8 mouse cellular contexts compared by ENCODE assay signal in the genomic region with DNA sequence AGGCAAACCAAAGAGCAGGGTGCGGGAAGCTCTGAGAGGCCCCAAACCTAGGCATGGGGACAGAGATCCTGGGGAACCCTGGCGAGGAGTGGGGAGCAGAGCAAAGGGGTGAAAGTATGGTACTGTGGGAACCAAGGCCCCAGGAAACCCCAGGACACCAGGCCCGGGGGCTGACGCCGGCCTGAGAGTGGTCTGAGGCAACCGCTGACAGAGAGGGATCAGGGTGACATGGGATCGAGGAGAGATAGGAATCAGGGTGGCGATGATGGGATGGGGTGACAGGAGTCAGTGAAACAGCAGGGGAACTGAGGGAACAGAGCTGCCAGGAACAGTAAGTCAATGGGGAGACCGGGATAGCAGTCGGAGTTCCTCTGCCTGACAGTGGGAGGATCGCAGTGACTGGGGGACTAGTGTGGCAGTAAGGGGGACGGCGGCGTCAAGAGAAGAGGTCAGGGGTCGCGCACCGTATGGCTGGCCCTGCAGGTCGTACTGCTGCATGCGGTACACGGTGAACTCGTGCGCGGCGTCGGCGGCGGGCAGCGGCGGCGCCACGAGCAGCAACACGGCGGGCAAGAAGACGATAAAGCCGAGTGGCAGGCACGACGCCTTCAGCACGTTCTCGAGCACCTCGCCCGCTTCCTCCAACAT. TPM values are rescaled to one million over a fixed set of nuclear protein-coding genes. Genes with fewer than 3 reads are reported as not detected.
DNase-seq lines count a peak whose midpoint lies in the region; ATAC-seq and TF ChIP-seq lines count a peak whose summit lies in the region.

No protein-coding gene starts in this region.

- ATAC-seq in heart, embryonic 11.5 days (replicated peaks; ENCODE audit: insufficient number of reproducible peaks, low FRiP score, low TSS enrichment) = peak; percentile 3; the same call in 1 of the 2 replicates
- ATAC-seq in intestine, embryonic 16.5 days = peak; percentile 30
- ATAC-seq in neural tube, embryonic 15.5 days (ENCODE audit: low FRiP score) = peak; percentile 22

- TF ChIP-seq POLR2A in thymus, adult 2 months (IDR thresholded peaks at IDR 0.05; ENCODE audit: control insufficient read depth, extremely low read depth, insufficient read depth, low read length, poor library complexity) = no peak

- H3K36me3 ChIP-seq in heart, embryonic 11.5 days (ENCODE audit: control insufficient read depth, insufficient read depth, low read length) = peaks cover 22% of the 10 kb centered on the region
- peaks cover 4% of the 10 kb centered on the region for H3K36me3 ChIP-seq in thymus, adult 2 months (ENCODE audit: control insufficient read depth, insufficient read depth, low read length)
- peaks cover 19% of the 10 kb centered on the region for H3K36me3 ChIP-seq in intestine, embryonic 16.5 days (ENCODE audit: control insufficient read depth, insufficient read depth, low read length)
- peaks cover 26% of the 10 kb centered on the region for H3K36me3 ChIP-seq in neural tube, embryonic 15.5 days

- H3K4me2 ChIP-seq in heart, embryonic 11.5 days = peak overlapping the region; percentile 98
- peak overlapping the region; percentile 91 for H3K4me2 ChIP-seq in intestine, embryonic 16.5 days (ENCODE audit: low read depth, low read length)
- H3K4me2 ChIP-seq in neural tube, embryonic 15.5 days = peak overlapping the region; percentile 97

- peak overlapping the region; percentile 58 for H3K27ac ChIP-seq in heart, embryonic 11.5 days (ENCODE audit: low read depth, low read length)
- no peak overlapping the region for H3K27ac ChIP-seq in thymus, adult 2 months (ENCODE audit: control insufficient read depth, insufficient read depth, low read length)
- peak overlapping the region; percentile 57 for H3K27ac ChIP-seq in intestine, embryonic 16.5 days (ENCODE audit: low read length)
- H3K27ac ChIP-seq in neural tube, embryonic 15.5 days (replicated peaks) = peak overlapping the region; percentile 87

- no peak for TF ChIP-seq CTCF in thymus, adult 2 months (IDR thresholded peaks at IDR 0.05; ENCODE audit: borderline replicate concordance, control insufficient read depth, extremely low read depth, insufficient read depth, low read length, poor library complexity)

- H3K4me3 ChIP-seq in heart, embryonic 11.5 days (ENCODE audit: low read depth, low read length) = peak overlapping the region; percentile 90
- peak overlapping the region; percentile 91 for H3K4me3 ChIP-seq in thymus, adult 2 months (ENCODE audit: control insufficient read depth, insufficient read depth, low read length)
- peak overlapping the region; percentile 85 for H3K4me3 ChIP-seq in intestine, embryonic 16.5 days (ENCODE audit: low read length)
- peak overlapping the region; percentile 74 for H3K4me3 ChIP-seq in neural tube, embryonic 15.5 days (replicated peaks)

- H3K9ac ChIP-seq in heart, embryonic 11.5 days (ENCODE audit: low read depth, low read length) = peak overlapping the region; percentile 91
- H3K9ac ChIP-seq in intestine, embryonic 16.5 days (ENCODE audit: low read depth, low read length) = peak overlapping the region; percentile 92
- peak overlapping the region; percentile 84 for H3K9ac ChIP-seq in neural tube, embryonic 15.5 days (replicated peaks)

- intact Hi-C loops in heart, postnatal 25 days (cut with DNase I) = no loop called here

- H3K9me3 ChIP-seq in heart, embryonic 11.5 days (replicated peaks; ENCODE audit: control insufficient read depth, low read length) = no peaks in the 10 kb centered on the region
- no peaks in the 10 kb centered on the region for H3K9me3 ChIP-seq in intestine, embryonic 16.5 days (ENCODE audit: control insufficient read depth, low read length)
- H3K9me3 ChIP-seq in neural tube, embryonic 15.5 days (replicated peaks) = no peaks in the 10 kb centered on the region

- WGBS in heart, embryonic 11.5 days (ENCODE audit: insufficient replicate concordance) = 2% methylated on average over 38 of the region's 41 CpGs
- WGBS in thymus, adult 2 months = 2% methylated on average over 41 of the region's 41 CpGs
- WGBS in intestine, embryonic 16.5 days = 2% methylated on average over 41 of the region's 41 CpGs
- WGBS in neural tube, embryonic 15.5 days = 2% methylated on average over 41 of the region's 41 CpGs

- no peaks in the 10 kb centered on the region for H3K27me3 ChIP-seq in heart, embryonic 11.5 days (ENCODE audit: control insufficient read depth, insufficient read depth, low read length)
- H3K27me3 ChIP-seq in thymus, adult 2 months (ENCODE audit: control insufficient read depth, insufficient read depth, low read length) = no peaks in the 10 kb centered on the region
- H3K27me3 ChIP-seq in intestine, embryonic 16.5 days (replicated peaks; ENCODE audit: control insufficient read depth, insufficient read depth, low read length) = no peaks in the 10 kb centered on the region
- no peaks in the 10 kb centered on the region for H3K27me3 ChIP-seq in neural tube, embryonic 15.5 days (replicated peaks)

- peaks cover 16% of the 10 kb centered on the region for H3K4me1 ChIP-seq in heart, embryonic 11.5 days (ENCODE audit: control insufficient read depth, insufficient read depth, low read length)
- H3K4me1 ChIP-seq in thymus, adult 2 months (replicated peaks; ENCODE audit: control insufficient read depth, insufficient read depth, low read length) = peaks cover 31% of the 10 kb centered on the region
- H3K4me1 ChIP-seq in intestine, embryonic 16.5 days (ENCODE audit: control insufficient read depth, insufficient read depth, low read length) = peaks cover 24% of the 10 kb centered on the region
- H3K4me1 ChIP-seq in neural tube, embryonic 15.5 days = peaks cover 30% of the 10 kb centered on the region

- DNase-seq in heart, postnatal 25 days (ENCODE audit: low spot score) = no peak
- no peak for DNase-seq in thymus, adult 2 months
- DNase-seq in thymus, adult 18-20 months = no peak
- no peak for DNase-seq in thymus, postnatal 10 days (ENCODE audit: low spot score in 2 of 2)
- DNase-seq in adrenal gland, postnatal 10 days = no peak

RNA-seq across cellular contexts. Expression of a gene that starts 0.5 kb away (rescaled TPM):
- polyA plus RNA-seq in heart, embryonic 11.5 days (2014; fragmentation: Nextera tagmentation; extraction: Ambion mirVana) = 40.9 and 49.0 TPM in 2 replicates
- total RNA-seq in heart, postnatal 25 days (2021) = 10 to 100 TPM; 65.3 to 65.6 TPM
- 332 and 337 TPM in 2 replicates for polyA plus RNA-seq in thymus, adult 2 months (2012; rRNA removed)
- 126 and 137 TPM in 2 replicates for polyA plus RNA-seq in intestine, embryonic 16.5 days (2015; fragmentation: Nextera tagmentation; extraction: Ambion mirVana)
- 68.5 and 70.3 TPM in 2 replicates for polyA plus RNA-seq in neural tube, embryonic 15.5 days (2015; fragmentation: Nextera tagmentation; extraction: Ambion mirVana)
- total RNA-seq in adrenal gland, postnatal 10 days (2021) = 10 to 100 TPM; 90.9 to 93.8 TPM

RNA-seq across cellular contexts. Expression of a gene that starts 4.2 kb away (rescaled TPM):
- 0.56 and 0.79 TPM in 2 replicates for polyA plus RNA-seq in heart, embryonic 11.5 days (2014; fragmentation: Nextera tagmentation; extraction: Ambion mirVana)
- total RNA-seq in heart, postnatal 25 days (2021) = 1 to 10 TPM; 1.0 to 1.1 TPM
- polyA plus RNA-seq in thymus, adult 2 months (2012; rRNA removed) = 84.3 and 87.2 TPM in 2 replicates
- polyA plus RNA-seq in intestine, embryonic 16.5 days (2015; fragmentation: Nextera tagmentation; extraction: Ambion mirVana) = 0.86 and 0.99 TPM in 2 replicates
- 0.69 and 2.1 TPM in 2 replicates for polyA plus RNA-seq in neural tube, embryonic 15.5 days (2015; fragmentation: Nextera tagmentation; extraction: Ambion mirVana)
- 1 to 10 TPM; 2.9 TPM for total RNA-seq in adrenal gland, postnatal 10 days (2021)

RNA-seq across cellular contexts. Expression of a gene that starts 13.2 kb away (rescaled TPM):
- 0.19 and 0.31 TPM in 2 replicates for polyA plus RNA-seq in heart, embryonic 11.5 days (2014; fragmentation: Nextera tagmentation; extraction: Ambion mirVana)
- under 1 TPM; 0.17 to 0.47 TPM for total RNA-seq in heart, postnatal 25 days (2021)
- polyA plus RNA-seq in thymus, adult 2 months (2012; rRNA removed) = 4.3 and 5.1 TPM in 2 replicates
- polyA plus RNA-seq in intestine, embryonic 16.5 days (2015; fragmentation: Nextera tagmentation; extraction: Ambion mirVana) = 1.4 and 1.5 TPM in 2 replicates
- 54.8 and 62.5 TPM in 2 replicates for polyA plus RNA-seq in neural tube, embryonic 15.5 days (2015; fragmentation: Nextera tagmentation; extraction: Ambion mirVana)
- total RNA-seq in adrenal gland, postnatal 10 days (2021) = 1 to 10 TPM in 1 of 2 experiments, under 1 TPM in 1; 0.84 to 2.2 TPM

RNA-seq across cellular contexts. Expression of a gene that starts 28.3 kb away (rescaled TPM):
- 2.5 and 3.4 TPM in 2 replicates for polyA plus RNA-seq in heart, embryonic 11.5 days (2014; fragmentation: Nextera tagmentation; extraction: Ambion mirVana)
- total RNA-seq in heart, postnatal 25 days (2021) = 1 to 10 TPM in 1 of 2 experiments, under 1 TPM in 1; 0.81 to 1.0 TPM
- 9.5 and 10.6 TPM in 2 replicates for polyA plus RNA-seq in thymus, adult 2 months (2012; rRNA removed)
- polyA plus RNA-seq in intestine, embryonic 16.5 days (2015; fragmentation: Nextera tagmentation; extraction: Ambion mirVana) = 1.1 and 1.5 TPM in 2 replicates
- 1.7 and 2.6 TPM in 2 replicates for polyA plus RNA-seq in neural tube, embryonic 15.5 days (2015; fragmentation: Nextera tagmentation; extraction: Ambion mirVana)
- 1 to 10 TPM in 1 of 2 experiments, under 1 TPM in 1; 0.66 to 1.1 TPM for total RNA-seq in adrenal gland, postnatal 10 days (2021)

RNA-seq across cellular contexts. Expression of a gene that starts 40.3 kb away (rescaled TPM):
- polyA plus RNA-seq in heart, embryonic 11.5 days (2014; fragmentation: Nextera tagmentation; extraction: Ambion mirVana) = 28.1 and 29.8 TPM in 2 replicates
- total RNA-seq in heart, postnatal 25 days (2021) = 100 to 1,000 TPM; 110 to 130 TPM
- polyA plus RNA-seq in thymus, adult 2 months (2012; rRNA removed) = 26.3 and 26.7 TPM in 2 replicates
- polyA plus RNA-seq in intestine, embryonic 16.5 days (2015; fragmentation: Nextera tagmentation; extraction: Ambion mirVana) = 49.8 and 55.8 TPM in 2 replicates
- 35.0 and 35.8 TPM in 2 replicates for polyA plus RNA-seq in neural tube, embryonic 15.5 days (2015; fragmentation: Nextera tagmentation; extraction: Ambion mirVana)
- 100 to 1,000 TPM in 1 of 2 experiments, 10 to 100 TPM in 1; 99.9 to 129 TPM for total RNA-seq in adrenal gland, postnatal 10 days (2021)

Comparison
In these comparisons a context has a peak if more than half of its experiments do, and no peak if none do; other contexts are left out.
1. RNA of a gene that starts 4.2 kb away (polyA plus RNA-seq): 84.3 to 87.2 TPM in thymus, adult 2 months; 0.86 to 0.99 TPM in intestine, embryonic 16.5 days, 0.56 to 0.79 TPM in heart, embryonic 11.5 days and 0.69 to 2.1 TPM in neural tube, embryonic 15.5 days; every median in the first group is over 10 times any median in the second.
2. Peak in every context shown above with its lines, with median percentiles within 50 percentile points of each other: ATAC-seq, H3K4me2 ChIP-seq, H3K4me3 ChIP-seq and H3K9ac ChIP-seq.